Mouse (Mus musculus) lung, postnatal 14 days (tissue): ENCODE measurements around the gene Rtl1.

Experiments used
- DNase-seq: peaks from one replicate; pipeline ENCODE4 v3.0.0; 2021

Rtl1 gene

DNA sequence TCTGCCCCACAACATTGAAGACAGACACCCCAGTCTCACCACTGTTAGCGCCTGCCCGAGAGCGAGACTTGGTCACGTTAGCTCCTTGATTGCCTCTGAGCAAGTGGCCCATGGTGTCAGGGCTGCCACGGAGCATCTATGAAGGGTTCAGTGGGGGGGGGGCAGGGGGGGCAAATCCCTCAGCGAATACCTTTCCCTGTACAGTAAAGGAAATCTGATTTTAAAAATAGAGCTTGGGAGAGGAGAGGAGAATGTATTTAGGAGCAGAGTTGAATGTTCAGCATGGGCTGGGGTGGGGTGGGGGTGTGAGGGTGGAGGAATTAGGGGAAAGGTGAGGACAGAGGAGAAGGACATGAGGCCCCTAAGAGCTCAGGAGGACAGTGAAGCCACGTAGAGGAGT, at the start of gene Rtl1:
Gene Rtl1, minus strand, starts transcription at position 101 of the 400 bp plus-strand sequence.
- DNase-seq, result no peak

DNA sequence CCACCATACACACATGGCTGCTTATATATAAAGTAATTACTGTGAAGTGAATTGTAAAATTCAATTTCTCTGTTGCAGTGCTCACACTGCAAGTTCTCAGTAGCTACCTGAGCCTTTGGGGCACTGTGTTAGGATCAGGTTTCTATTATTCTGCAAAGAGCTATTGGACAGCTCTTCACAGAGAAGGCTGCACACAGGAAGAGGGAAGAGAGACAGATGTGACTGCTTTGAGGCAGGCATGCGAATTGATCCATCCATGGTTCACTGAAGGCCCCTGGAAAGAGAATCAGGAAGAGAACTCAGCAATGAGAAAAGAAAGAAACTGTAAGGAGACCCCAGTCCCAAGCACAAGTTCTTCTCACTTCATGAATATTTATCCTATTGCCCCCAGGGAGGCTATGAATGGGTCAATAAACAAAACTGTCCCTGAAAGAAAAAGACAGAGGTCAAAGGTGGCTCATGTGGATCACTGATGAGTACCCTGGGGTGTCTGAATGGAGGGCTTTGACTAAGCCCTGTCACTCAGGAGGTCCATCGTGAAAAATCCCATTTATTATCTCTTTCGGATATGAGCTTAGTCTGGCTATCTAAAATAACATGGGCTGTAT, 40.5 kb upstream of the Rtl1 start:
- DNase-seq, result no peak

DNA sequence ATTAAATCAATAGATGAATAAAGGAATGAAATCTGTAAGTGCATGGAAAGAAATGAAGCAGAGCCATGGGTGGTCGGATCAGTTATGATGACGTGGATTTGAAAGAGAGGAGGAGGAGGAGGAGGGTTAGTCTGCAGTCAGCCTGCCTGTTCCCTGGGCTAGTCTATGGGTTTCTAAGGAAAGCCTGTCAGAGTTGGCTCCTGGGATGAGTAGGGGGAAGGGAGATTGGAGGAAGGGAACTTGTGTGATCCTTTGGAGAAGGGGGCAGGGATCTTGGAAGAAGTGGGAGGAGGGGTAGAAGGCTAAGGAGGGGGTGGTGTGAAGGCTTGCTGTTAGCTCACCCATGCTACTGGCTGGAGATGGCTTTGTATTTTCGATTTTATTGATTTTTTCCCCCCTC, 31.9 kb upstream of the Rtl1 start:
- DNase-seq, result no peak

DNA sequence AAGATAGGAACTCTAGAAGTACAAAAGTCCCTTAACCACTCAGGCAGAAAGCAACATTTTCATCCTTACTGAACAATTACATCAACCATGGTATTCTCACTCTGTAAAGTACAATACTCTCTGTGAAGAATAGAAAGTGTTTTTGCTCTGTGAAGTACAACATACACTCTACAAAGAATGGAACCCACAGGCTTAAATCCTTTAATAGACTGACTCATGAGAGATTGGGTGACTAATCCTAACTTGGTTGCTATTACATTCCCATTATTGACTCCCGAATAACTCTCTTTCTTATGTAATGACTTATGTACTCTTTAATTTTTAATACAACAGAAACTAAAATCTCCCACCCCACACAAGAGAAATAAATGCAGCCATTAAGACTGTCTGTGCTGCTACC, 28.8 kb upstream of the Rtl1 start:
- DNase-seq, result no peak

DNA sequence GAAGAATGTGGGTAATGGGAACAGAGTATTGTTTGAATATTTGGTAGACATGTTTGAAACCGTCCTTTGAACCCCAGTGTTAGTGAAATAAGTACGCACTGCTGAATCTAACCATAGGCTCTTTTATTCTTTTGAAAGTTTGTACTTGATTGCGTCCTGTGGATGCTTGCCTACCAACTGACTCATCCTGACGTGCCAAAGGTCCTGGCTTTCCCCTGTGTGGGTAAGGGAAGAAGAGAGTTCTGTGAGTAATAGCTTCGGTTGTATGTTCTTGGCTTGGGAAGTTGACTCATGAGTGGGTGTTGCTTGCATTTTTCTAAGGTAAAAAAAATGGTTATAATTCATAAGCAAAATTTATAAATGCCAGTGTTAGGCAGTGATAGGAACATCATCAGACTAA, 26.8 kb upstream of the Rtl1 start:
- no peak for DNase-seq

DNA sequence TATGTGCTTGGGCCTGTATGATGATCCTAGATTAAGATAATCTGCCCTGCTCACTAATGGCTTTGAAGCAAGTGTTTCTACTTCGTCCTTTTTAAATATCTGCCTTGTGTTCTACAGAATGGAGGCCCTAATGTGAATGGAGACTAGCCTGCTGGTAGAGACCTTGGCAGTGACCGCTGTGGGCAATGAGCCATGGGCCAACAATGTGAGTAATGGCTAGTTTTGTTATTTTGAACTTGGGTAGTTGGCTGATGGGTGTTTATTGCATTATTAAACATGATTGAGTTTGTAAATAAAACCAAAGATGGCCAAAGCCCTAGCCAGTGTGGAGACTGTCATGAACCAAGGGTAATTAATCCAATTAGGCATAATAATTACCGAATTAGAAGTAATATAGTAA, 20.1 kb upstream of the Rtl1 start:
- DNase-seq, result no peak

DNA sequence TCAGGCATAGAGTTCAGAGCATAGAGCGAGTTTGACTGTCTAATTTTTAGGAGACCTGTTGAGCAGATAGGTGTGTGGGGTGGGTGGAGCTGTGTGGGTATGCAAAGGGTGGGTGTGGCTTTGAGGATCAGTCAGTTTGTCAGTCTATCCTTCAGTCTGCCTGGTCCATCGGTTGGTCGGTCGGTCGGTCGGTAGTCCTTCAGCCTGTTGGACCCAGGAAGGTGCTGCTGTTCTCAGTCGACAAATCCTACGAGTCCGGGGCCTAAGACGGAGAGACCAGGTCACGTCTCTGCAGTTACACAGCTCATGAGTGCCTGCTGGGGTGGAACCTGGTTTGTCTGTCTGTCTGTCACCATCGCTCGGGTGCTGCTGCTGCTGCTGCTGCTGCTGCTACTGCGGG, 17.9 kb upstream of the Rtl1 start:
- DNase-seq, result no peak

DNA sequence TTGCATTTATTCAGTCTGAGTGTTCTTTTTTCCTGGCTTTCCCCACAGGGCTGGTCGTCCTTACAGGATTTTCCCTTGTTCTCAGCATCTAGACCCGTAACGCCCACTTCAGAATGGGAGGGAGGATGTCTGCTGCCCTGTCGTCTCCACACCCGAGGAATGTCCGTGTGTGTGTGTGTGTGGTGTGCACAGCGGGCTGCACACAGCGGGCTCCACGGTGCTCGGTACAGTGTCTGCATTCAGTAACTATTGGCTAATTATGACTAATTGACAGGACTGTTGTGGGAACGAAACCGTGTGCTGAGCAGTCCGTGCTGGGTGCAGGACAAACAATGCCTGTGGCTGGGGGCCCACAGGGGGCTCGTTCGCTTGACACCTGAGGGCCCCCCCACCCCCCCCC, 17.0 kb upstream of the Rtl1 start:
- DNase-seq, result no peak

DNA sequence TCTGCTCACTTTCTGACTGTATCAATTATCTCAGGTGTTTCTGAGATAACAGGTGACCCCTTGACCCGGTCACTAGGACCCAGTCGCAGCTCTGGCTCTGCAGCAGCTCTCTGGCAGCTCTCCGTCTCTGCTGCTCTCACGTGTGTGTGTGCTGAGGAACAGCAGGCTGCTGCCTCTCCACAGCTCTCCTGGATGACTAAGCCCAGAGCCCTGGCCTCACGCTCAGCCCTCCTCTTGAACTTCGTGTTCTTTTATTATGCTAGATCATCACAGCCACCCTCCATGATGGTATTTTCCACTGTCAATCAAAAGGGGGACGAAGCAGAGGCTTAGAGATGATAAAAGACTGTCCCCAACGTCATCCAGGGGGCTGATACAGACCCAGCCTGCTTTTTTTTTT, 15.2 kb upstream of the Rtl1 start:
- DNase-seq, result no peak

DNA sequence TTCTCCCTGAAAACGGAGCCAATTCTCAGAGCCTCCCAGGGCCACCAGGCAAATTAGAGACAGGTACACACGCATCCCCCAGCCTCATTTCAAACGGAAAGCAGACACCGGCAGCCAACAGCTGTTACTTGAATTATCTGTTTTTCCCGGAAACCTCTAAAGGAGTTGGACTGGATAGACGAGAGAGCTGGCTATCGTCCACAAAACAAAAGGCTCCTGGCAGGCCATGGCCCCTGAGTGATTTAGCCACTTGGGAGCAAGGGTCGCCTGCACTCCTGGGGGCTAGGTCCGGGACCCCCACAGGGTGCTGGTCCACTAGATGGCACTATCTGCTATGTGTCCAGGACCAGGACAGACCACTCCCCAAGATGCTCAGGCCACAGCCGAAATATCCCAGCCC, 14.3 kb upstream of the Rtl1 start:
- no peak for DNase-seq

DNA sequence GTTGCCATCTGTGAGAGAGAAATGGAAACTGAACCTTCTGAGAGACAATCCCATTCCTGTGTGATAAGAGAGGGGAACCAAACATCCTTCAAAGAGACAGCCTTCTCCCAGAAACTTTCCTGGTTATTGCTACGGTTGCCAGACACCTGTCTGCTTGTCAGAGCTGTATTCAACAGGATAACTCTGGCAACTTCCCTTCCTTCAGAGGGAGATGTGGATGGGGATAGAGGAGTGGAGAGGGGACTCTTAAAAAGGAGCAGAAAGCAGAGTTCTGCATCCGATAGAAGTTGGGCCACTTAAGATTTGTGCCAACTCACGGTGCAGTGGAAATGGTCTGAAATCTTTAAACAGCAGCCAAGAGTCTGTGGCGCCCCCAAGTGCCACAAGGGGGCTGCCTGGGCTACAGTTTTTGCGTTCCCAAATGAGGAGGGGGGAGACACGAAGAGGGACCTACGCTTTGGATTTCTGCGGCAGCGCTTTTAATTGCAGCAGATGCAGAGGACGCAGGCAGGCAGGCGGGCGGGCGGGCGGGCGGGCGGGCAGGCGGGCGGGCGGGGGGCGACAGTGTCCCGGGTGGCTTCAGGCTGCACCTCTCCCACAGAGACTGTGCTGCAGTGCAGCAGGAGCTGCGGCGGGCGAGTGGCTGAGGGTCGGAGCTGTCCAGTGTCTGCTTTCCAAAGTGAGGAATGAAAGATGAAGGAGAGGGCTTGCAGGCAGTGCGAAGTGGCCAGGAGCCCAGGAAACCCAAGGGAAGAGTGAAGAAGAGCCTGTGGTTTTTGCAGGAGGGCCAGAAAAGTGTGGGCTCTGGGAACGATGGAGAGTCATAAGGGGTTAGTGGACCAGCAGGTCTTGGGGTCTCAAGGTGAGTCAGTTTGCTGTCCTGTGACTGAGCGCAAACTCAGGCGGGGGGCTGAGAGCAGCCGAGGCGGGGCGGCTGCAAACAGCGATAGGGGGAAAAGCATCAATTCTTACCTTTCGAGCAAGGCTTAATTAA, 12.6 kb upstream of the Rtl1 start:
- no peak for DNase-seq

DNA sequence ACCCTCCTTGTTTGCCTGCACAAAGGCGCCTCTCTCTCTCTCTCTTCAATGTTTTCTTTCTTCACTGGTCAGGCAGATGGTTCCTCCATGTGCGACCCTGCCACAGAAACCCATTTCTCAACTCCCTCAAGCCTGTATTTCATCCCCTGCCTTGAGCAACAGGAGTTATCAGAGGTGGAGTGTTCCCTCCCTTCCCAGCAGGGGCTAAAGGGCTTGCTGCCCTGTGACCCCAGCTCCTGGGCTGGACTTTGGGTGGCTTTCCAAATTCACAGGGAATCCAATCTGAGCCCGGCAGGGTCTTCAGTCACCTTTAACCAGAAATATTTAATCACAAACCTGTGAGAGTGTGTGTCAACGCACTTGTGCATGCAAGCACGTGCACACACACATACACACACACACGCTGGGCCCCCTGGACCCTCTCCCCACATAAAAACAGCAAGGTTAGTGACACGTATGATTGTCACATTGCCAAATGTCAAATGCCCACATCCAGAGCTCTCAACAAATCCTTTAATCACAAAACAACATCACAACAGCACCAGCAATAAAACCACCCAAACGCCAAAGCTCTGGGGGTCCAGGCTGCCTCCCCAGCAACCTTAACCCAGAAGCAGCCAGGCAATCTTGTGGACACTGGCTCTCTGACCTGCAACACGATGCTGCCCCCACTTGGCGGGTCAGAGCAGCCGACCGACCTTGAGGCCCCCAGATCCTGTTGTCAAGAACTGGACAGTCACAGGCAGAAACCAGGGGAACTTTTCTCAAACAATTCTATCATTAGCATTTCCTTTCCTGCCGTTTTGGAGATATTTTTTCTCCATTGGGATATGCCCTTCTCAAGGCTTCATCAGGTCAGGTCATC, 8.7 kb upstream of the Rtl1 start:
- peak; percentile 14 for DNase-seq

DNA sequence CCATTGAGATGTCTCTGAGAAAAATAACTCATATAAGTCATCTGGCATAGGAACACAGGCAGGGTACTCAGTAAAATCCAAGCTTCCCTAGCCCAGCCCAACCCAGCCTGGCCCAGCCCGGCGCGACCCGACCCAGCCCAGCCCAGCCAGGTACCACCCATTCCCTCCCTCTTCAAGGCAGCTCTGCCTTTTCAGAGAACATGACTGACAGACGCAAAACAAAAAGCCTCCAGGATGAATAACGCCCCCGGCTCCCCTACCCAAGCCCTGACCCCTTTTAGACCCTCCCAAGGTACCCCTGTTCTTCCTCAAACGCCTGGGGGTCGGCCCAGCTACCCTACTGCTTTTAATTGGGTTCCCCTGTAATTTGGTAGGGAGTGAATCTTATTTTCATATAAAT, 7.8 kb upstream of the Rtl1 start:
- no peak for DNase-seq

DNA sequence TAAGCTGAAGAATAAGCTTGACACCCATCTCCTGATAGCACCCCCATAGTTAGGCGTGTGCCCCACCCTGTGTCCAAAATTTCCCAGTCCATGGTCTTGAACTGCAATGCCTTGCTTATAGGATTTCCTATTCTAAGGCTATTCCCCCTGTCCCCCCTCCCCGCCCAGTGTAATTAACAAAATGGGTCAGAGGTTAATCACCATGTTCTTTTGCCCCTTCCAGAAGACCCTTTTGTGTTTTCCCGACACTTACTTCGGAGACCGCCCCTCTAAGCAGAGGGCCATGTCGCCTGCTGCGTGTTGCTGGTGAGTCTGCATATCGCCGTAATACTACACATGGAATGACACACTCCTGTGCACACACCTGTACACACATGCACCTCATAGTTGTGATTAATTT, 7.1 kb upstream of the Rtl1 start:
- no peak for DNase-seq

DNA sequence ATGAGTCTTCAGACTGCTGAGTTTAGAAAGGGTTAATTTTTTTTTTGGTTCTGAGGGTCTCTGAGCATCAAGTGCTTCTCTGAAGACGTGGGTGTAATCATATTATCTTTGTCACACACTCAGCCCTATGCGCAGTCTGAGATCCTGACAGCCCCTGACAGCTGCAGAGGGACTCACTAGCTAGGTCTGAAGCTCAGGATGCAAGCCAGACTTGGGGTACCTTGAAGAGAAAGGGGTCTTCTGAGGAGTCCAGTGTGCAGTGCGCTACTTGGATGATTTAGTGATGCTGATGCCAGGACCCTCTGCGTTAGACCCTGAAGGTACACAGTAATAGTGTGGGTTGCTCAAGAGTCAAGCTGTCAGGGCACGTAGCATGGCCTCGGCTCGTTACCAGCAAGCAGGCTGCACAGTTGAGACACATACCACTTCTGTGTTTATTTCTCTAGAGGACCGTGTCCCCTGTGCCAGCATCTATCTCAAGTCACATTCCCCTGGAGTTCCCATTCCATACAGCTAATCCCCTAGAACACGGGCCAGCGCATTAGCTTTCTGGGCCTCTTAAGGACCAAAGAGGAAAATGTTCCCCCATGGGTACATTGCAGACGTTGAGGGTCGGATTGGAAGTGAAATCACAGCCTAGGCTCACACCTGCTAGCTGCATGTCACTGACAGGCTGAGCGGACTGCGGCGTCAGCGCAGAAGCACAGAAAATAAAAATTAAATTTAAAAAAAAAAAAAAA, 5.0 kb upstream of the Rtl1 start:
- no peak for DNase-seq

DNA sequence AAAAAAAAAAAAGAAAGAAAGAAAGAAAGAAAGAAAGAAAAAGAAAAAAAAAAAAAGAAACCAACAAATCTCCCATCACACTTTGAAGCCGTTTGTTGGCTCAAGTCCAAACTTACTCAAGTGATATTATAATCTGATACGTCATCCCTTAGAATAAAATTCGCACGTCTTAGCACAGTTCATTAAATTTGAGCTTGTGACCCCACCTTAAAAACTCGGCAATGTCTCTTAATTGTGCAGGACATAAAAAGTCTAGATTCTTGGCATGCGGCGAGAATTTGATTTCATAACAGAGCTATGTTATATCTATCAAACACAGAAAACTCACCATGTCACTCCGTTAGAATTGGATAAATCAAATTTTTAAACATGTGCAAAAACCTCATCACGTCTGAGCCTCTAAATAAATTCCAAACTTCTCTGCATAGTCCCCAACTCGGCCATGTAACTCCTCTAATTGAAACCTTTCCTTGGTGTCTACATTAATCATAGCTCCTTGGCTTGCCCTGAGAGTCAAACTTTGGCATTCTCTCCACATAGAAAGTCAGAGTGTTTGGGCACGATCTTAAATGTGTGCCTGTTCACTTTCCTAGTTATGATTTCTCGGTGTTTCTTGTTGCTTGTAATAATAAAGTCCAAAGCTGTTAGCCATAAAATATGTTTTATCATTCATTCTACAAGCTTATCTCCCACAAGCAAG, 1.4 kb downstream of the Rtl1 start:
- DNase-seq, result no peak

DNA sequence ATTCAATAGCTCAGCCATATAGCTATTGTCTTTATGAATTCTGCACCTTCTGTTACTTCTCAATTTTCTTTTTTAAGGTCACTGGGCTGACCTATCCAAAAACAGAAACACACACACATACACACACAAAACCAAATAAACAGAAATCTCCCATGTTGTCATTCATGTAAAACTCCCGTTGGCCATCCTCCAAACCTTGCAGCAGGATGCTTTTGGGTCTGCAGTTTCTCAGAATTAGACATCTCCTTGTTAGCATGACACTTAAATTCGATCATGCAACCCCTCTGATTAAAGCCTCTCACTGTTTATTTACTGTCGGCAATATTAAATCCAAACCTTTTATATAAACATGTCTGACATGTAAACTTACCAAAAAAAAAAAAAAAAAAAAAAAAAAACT, 3.4 kb downstream of the Rtl1 start:
- DNase-seq, result no peak

DNA sequence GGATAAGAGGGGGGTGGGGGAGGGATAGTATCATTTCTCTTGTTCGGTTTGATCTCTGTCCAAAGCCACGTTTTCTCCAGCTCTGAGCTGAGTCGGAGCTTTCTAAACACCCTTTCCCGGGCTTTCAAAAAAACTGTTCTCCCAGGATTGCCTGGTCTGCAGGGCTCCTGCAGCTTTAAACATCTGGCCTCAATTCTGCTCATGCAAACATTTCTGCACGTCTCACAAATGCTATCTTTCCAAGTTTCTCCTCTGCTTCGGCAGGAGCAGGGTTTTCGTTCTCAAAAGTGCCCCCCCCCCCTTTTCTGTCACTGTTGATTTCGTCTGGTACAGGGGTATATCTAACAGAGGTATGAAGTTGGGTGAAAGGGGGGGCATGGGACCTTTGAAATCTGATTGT, 3.9 kb downstream of the Rtl1 start:
- DNase-seq, result no peak

DNA sequence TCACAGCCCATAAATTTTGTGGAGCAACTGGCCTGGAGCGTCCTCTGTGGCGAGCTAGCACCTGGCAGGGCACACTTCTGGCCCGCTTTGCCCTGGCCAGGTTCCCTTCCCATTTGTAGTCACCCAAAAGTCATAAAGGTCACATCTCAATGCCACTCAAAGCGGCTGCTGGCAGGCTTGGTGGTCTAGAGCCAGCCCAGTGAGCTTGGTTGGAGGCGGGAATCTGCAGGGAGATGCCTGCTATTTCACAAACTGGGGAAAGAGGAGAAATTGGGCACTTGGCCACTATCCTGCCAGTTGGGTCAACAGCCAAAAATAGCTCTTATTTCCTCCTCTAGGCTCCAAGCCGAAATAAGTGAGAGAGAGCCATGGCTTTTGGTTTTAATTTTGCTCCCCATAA, 4.4 kb downstream of the Rtl1 start:
- DNase-seq, result peak; percentile 57

DNA sequence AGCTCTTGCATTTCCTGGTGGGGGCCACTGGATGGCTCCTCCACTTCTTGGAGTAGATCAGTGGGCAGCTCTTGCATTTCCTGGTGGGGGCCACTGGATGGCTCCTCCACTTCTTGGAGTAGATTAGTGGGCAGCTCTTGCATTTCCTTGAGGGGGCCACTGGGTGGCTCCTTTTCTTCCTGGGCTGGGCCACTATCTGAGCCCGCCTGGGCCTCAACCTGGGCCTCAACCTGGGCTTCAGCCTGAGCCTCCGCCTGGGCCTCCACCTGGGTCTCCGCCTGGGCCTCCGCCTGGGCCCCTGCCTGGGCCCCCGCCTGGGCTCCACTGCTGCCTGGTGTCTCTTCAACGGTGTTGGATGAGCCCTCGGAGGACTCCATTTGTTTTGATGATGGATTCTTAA, 5.2 kb downstream of the Rtl1 start:
- no peak for DNase-seq

DNA sequence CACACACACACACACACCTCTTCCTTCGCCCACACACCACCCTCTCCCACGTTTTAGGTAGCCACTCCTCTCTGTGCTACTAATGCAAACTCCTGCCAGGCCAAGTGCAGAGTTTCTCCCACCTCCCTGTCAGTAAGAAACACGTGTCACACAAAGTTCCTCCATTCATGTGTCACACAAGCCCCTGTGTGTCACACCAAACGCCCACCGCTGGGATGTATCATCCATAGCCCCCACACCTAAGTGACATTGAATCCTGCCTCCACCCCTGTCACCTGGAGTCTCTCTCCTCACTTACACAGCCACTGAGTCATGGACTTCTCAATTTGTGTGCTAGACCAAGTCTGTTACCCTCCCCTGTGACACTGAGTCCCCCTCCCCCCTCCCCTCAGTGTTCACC, 17.9 kb downstream of the Rtl1 start:
- DNase-seq, result no peak

DNA sequence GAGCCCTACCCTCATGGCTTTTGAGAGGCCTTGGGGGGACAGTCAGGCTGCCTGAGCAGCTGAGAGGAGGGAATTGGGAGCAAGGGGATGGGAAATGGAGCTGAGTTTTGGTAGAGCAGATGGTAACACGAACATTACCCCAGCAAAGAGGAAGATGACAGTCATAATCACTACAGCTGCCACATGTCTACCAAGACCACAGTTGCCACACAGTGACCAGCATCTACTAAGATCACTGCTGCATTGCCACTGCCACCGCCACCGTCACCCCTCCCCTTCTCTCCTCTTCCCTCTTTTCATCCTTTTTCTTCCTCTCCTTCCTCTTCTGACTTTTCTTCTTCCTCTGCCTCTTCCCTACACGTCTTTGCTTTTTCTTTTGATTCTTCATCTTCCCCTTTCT, 27.9 kb downstream of the Rtl1 start:
- no peak for DNase-seq
